Mouse (Mus musculus): ENCODE data around the gene Grik5.
"Not testable (repeated sequence)": the region's sequence is repeated elsewhere in the genome, so short reads cannot be mapped to it uniquely, and the experiment has no call there.

Gene Grik5

GRCm38 (mm10) chr7:25079496-25080026 is 7.4 kb upstream of the Grik5 start:
- DNase-seq = no peak

- DNase-seq = no peak
Measured at GRCm38 (mm10) chr7:25077414-25077755, 5.2 kb upstream of the Grik5 start.

- peak; percentile 91 for DNase-seq
Measured at GRCm38 (mm10) chr7:25076663-25077413, 4.7 kb upstream of the Grik5 start.

GRCm38 (mm10) chr7:25076296-25076662 is 4.1 kb upstream of the Grik5 start:
- DNase-seq = no peak

GRCm38 (mm10) chr7:25073924-25074323 is 1.8 kb upstream of the Grik5 start:
- no peak for DNase-seq

GRCm38 (mm10) chr7:25072716-25073390 is 707 bp upstream of the Grik5 start:
- DNase-seq = peak; percentile 74

GRCm38 (mm10) chr7:25068724-25069123 is 3.4 kb downstream of the Grik5 start:
- DNase-seq = no peak

GRCm38 (mm10) chr7:25067909-25068656 is 4.1 kb downstream of the Grik5 start:
- no peak for DNase-seq

- no peak for DNase-seq
Measured at GRCm38 (mm10) chr7:25067338-25067737, 4.8 kb downstream of the Grik5 start.

- DNase-seq = no peak
Measured at GRCm38 (mm10) chr7:25063900-25064299, 8.2 kb downstream of the Grik5 start.

GRCm38 (mm10) chr7:25063346-25063745 is 8.8 kb downstream of the Grik5 start:
- DNase-seq = no peak

- no peak for DNase-seq
Measured at GRCm38 (mm10) chr7:25058836-25059235, 13.3 kb downstream of the Grik5 start.

- DNase-seq = no peak
Measured at GRCm38 (mm10) chr7:25058394-25058793, 13.8 kb downstream of the Grik5 start.

GRCm38 (mm10) chr7:25057888-25058287 is 14.3 kb downstream of the Grik5 start:
- DNase-seq = no peak

GRCm38 (mm10) chr7:25056951-25057350 is 15.2 kb downstream of the Grik5 start:
- no peak for DNase-seq

GRCm38 (mm10) chr7:25052587-25052986 is 19.6 kb downstream of the Grik5 start:
- DNase-seq = no peak

GRCm38 (mm10) chr7:25049295-25049930 is 22.7 kb downstream of the Grik5 start:
- DNase-seq = no peak

GRCm38 (mm10) chr7:25047363-25047762 is 24.8 kb downstream of the Grik5 start:
- DNase-seq = no peak

GRCm38 (mm10) chr7:25044599-25044998 is 27.5 kb downstream of the Grik5 start:
- not testable (repeated sequence) for DNase-seq

GRCm38 (mm10) chr7:25041921-25042320 is 30.2 kb downstream of the Grik5 start:
- DNase-seq = no peak

GRCm38 (mm10) chr7:25035916-25036315 is 36.2 kb downstream of the Grik5 start:
- peak; percentile 92 for DNase-seq

- DNase-seq = no peak
Measured at GRCm38 (mm10) chr7:25034796-25035195, 37.4 kb downstream of the Grik5 start.

GRCm38 (mm10) chr7:25031528-25031927 is 40.6 kb downstream of the Grik5 start:
- DNase-seq = no peak
